Mouse (Mus musculus): ENCODE data around the gene Trank1. TPM values are rescaled to one million over a fixed set of nuclear protein-coding genes. Genes with fewer than 3 reads are reported as not detected.

Trank1 gene
- polyA plus RNA-seq, 1 experiment from 2014 or later = 1.3 TPM

- Histone ChIP-seq H3K9me3 (replicated peaks) (no peaks in the 10 kb centered on the region), H3K4me3 (no peak overlapping the region), H3K4me1 (peaks cover 13% of the 10 kb centered on the region), H3K36me3 (no peaks in the 10 kb centered on the region), H3K9ac (no peak overlapping the region), H3K4me2 (replicated peaks) (0 out of 2 replicates have a peak overlapping the region, but pooled peaks have one; percentile 13), H3K27ac (peak overlapping the region; percentile 49; the same call in 1 of the 2 replicates), H3K27me3 (no peaks in the 10 kb centered on the region; the same call in 1 of the 2 replicates)
- ATAC-seq (ENCODE audit: low FRiP score) = peak; percentile 65
- WGBS = 61% methylated on average over 16 of the region's 16 CpGs
Observed at GRCm38 (mm10) chr9:111412471-111413160, 101.1 kb downstream of the Trank1 start.

- no peak overlapping the region for H3K9ac ChIP-seq
- H3K9me3 ChIP-seq (replicated peaks) = no peaks in the 10 kb centered on the region
- no peak for ATAC-seq (ENCODE audit: low FRiP score)
- no peaks in the 10 kb centered on the region for H3K36me3 ChIP-seq
- 81% methylated on average over 2 of the region's 2 CpGs for WGBS
- H3K27me3 ChIP-seq = no peaks in the 10 kb centered on the region
- no peak overlapping the region for H3K4me3 ChIP-seq
- peaks cover 9% of the 10 kb centered on the region for H3K4me1 ChIP-seq
- no peak overlapping the region for H3K4me2 ChIP-seq (replicated peaks)
- H3K27ac ChIP-seq = no peak overlapping the region
Observed at GRCm38 (mm10) chr9:111421862-111422261, 110.3 kb downstream of the Trank1 start.

GRCm38 (mm10) chr9:111422567-111422966 is 111.0 kb downstream of the Trank1 start:
- H3K4me2 ChIP-seq (replicated peaks) = no peak overlapping the region
- H3K4me1 ChIP-seq = peaks cover 9% of the 10 kb centered on the region
- H3K9ac ChIP-seq = no peak overlapping the region
- H3K4me3 ChIP-seq = no peak overlapping the region
- ATAC-seq (ENCODE audit: low FRiP score) = no peak
- 82% methylated on average over 5 of the region's 5 CpGs for WGBS
- no peak overlapping the region for H3K27ac ChIP-seq
- no peaks in the 10 kb centered on the region for H3K27me3 ChIP-seq
- no peaks in the 10 kb centered on the region for H3K36me3 ChIP-seq
- H3K9me3 ChIP-seq (replicated peaks) = no peaks in the 10 kb centered on the region

GRCm38 (mm10) chr9:111425113-111425512 is 113.6 kb downstream of the Trank1 start:
- Histone ChIP-seq H3K4me2 (replicated peaks) (no peak overlapping the region), H3K27me3 (no peaks in the 10 kb centered on the region)
- ATAC-seq (ENCODE audit: low FRiP score) = no peak

GRCm38 (mm10) chr9:111425952-111426351 is 114.4 kb downstream of the Trank1 start:
- H3K9ac ChIP-seq = no peak overlapping the region
- 75% methylated on average over 4 of the region's 4 CpGs for WGBS

More at GRCm38 (mm10) chr9:111425113-111425512, 113.6 kb downstream of the Trank1 start:
- no peak overlapping the region for H3K27ac ChIP-seq
- H3K36me3 ChIP-seq = no peaks in the 10 kb centered on the region
- no peak overlapping the region for H3K4me3 ChIP-seq
- no peak overlapping the region for H3K9ac ChIP-seq
- WGBS = 35% methylated on average over 6 of the region's 6 CpGs
- peaks cover 9% of the 10 kb centered on the region for H3K4me1 ChIP-seq
- no peaks in the 10 kb centered on the region for H3K9me3 ChIP-seq (replicated peaks)

GRCm38 (mm10) chr9:111427891-111428555 is 116.5 kb downstream of the Trank1 start:
- no peaks in the 10 kb centered on the region for H3K9me3 ChIP-seq (replicated peaks)
- no peak overlapping the region for H3K27ac ChIP-seq
- no peak overlapping the region for H3K4me3 ChIP-seq
- H3K27me3 ChIP-seq = no peaks in the 10 kb centered on the region
- 89% methylated on average over 9 of the region's 9 CpGs for WGBS
- H3K4me2 ChIP-seq (replicated peaks) = no peak overlapping the region
- H3K9ac ChIP-seq = no peak overlapping the region
- H3K36me3 ChIP-seq = no peaks in the 10 kb centered on the region
- peaks cover 9% of the 10 kb centered on the region for H3K4me1 ChIP-seq
- no peak for ATAC-seq (ENCODE audit: low FRiP score)

More at GRCm38 (mm10) chr9:111425952-111426351, 114.4 kb downstream of the Trank1 start:
- H3K27ac ChIP-seq = no peak overlapping the region
- ATAC-seq (ENCODE audit: low FRiP score) = no peak
- H3K4me2 ChIP-seq (replicated peaks) = no peak overlapping the region
- peaks cover 9% of the 10 kb centered on the region for H3K4me1 ChIP-seq
- no peak overlapping the region for H3K4me3 ChIP-seq
- H3K9me3 ChIP-seq (replicated peaks) = no peaks in the 10 kb centered on the region
- no peaks in the 10 kb centered on the region for H3K36me3 ChIP-seq
- H3K27me3 ChIP-seq = no peaks in the 10 kb centered on the region

- Histone ChIP-seq H3K9ac (no peak overlapping the region), H3K4me2 (replicated peaks) (no peak overlapping the region), H3K27ac (no peak overlapping the region), H3K36me3 (no peaks in the 10 kb centered on the region), H3K27me3 (no peaks in the 10 kb centered on the region), H3K9me3 (replicated peaks) (no peaks in the 10 kb centered on the region), H3K4me3 (no peak overlapping the region), H3K4me1 (peaks cover 9% of the 10 kb centered on the region)
- no peak for ATAC-seq (ENCODE audit: low FRiP score)
- WGBS = 74% methylated on average over 8 of the region's 8 CpGs
Observed at GRCm38 (mm10) chr9:111428698-111429362, 117.3 kb downstream of the Trank1 start.

GRCm38 (mm10) chr9:111429363-111429750 is 117.8 kb downstream of the Trank1 start:
- no peaks in the 10 kb centered on the region for H3K36me3 ChIP-seq
- ATAC-seq (ENCODE audit: low FRiP score) = no peak
- H3K4me2 ChIP-seq (replicated peaks) = no peak overlapping the region
- no peak overlapping the region for H3K27ac ChIP-seq
- H3K9me3 ChIP-seq (replicated peaks) = no peaks in the 10 kb centered on the region
- H3K4me3 ChIP-seq = no peak overlapping the region
- H3K27me3 ChIP-seq = no peaks in the 10 kb centered on the region
- no peak overlapping the region for H3K9ac ChIP-seq
- 59% methylated on average over 2 of the region's 2 CpGs for WGBS
- H3K4me1 ChIP-seq = peaks cover 9% of the 10 kb centered on the region

- H3K4me3 ChIP-seq = no peak overlapping the region
- WGBS = 80% methylated on average over 2 of the region's 2 CpGs
- no peaks in the 10 kb centered on the region for H3K9me3 ChIP-seq (replicated peaks)
- peaks cover 31% of the 10 kb centered on the region for H3K27me3 ChIP-seq
- peaks cover 7% of the 10 kb centered on the region; the same call in 1 of the 2 replicates for H3K4me1 ChIP-seq
- no peak for ATAC-seq (ENCODE audit: low FRiP score)
- H3K27ac ChIP-seq = no peak overlapping the region
- H3K36me3 ChIP-seq = no peaks in the 10 kb centered on the region
- no peak overlapping the region for H3K4me2 ChIP-seq (replicated peaks)
- H3K9ac ChIP-seq = no peak overlapping the region
Observed at GRCm38 (mm10) chr9:111435429-111435828, 123.9 kb downstream of the Trank1 start.

GRCm38 (mm10) chr9:111438904-111439835 is 127.6 kb downstream of the Trank1 start, which contains the start of gene Dclk3:
Gene Dclk3 (plus strand): TSS chr9:111439081.
- peak within 1 kb of the TSS; percentile 49 for H3K4me3 ChIP-seq
- H3K36me3 ChIP-seq = no peaks in the 10 kb centered on the region
- 2% methylated on average over 48 of the region's 57 CpGs for WGBS
- peaks cover 35% of the 10 kb centered on the region for H3K27me3 ChIP-seq
- H3K27ac ChIP-seq = no peak within 1 kb of the TSS
- H3K4me2 ChIP-seq (replicated peaks) = peak within 1 kb of the TSS; percentile 66
- H3K9me3 ChIP-seq (replicated peaks) = no peaks in the 10 kb centered on the region
- H3K4me1 ChIP-seq = peaks cover 7% of the 10 kb centered on the region; the same call in 1 of the 2 replicates
- peak within 1 kb of the TSS; percentile 57 for H3K9ac ChIP-seq
- ATAC-seq (ENCODE audit: low FRiP score) = peak; percentile 52; the same call in 1 of the 2 replicates

- H3K9ac ChIP-seq = no peak overlapping the region
- WGBS = 52% methylated on average over 8 of the region's 8 CpGs
- no peak for ATAC-seq (ENCODE audit: low FRiP score)
- H3K4me3 ChIP-seq = no peak overlapping the region
- peaks cover 35% of the 10 kb centered on the region for H3K27me3 ChIP-seq
- no peaks in the 10 kb centered on the region for H3K9me3 ChIP-seq (replicated peaks)
- peak overlapping the region; percentile 66; the same call in 1 of the 2 replicates for H3K4me2 ChIP-seq (replicated peaks)
- no peak overlapping the region for H3K27ac ChIP-seq
- H3K36me3 ChIP-seq = no peaks in the 10 kb centered on the region
- H3K4me1 ChIP-seq = peaks cover 7% of the 10 kb centered on the region; the same call in 1 of the 2 replicates
Observed at GRCm38 (mm10) chr9:111439836-111440201, 128.3 kb downstream of the Trank1 start.

All from hindbrain, embryonic 12.5 days (tissue).